12 mouse cellular contexts compared by ENCODE assay signal in the genomic region with DNA sequence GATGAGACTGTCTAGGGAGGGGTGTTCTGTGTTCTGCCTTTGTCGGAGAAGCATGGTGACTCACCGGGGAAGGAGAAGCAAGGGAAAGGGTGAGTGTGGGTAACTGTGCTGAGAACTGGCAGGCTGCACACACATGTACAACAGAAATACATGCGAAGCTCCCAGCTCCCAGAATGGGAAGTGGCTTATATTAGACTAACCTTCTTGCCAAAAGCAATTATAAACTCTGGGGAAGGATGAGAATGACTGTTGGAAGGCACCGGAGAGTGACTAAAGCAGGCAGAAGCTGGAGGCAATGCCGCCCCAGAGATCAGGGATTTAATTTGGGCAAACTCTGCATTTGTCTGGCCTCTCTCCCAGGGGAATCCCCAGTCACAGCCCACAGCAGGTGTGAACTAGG.
DNase-seq lines count a peak whose midpoint lies in the region; ATAC-seq lines count a peak whose summit lies in the region.
"Had no signal": no experiment of that assay in that cellular context is flagged by ENCODE, and none has a peak within 500 bp of the region (broad histone marks: within the 10 kb centered on the region; RNA-seq: fewer than 3 reads in every experiment).

No protein-coding gene starts in this region.

- no peak for ATAC-seq in neural tube, embryonic 13.5 days (ENCODE audit: low read depth)
- no peak for ATAC-seq in midbrain, embryonic 12.5 days (ENCODE audit: low FRiP score, low read depth)
- ATAC-seq: intestine, embryonic 15.5 days had no signal

- no peak for DNase-seq in neural tube, embryonic 10.5 days (ENCODE audit: extremely low spot score, low spot score)
- peak; percentile 27 to 30 for DNase-seq in frontal cortex, postnatal 25 days (ENCODE audit: low spot score in 2 of 2)
- peak; percentile 76 for DNase-seq in telencephalon, adult 2 months (ENCODE audit: low read depth, low spot score)
- no peak for DNase-seq in MN1 (ENCODE audit: low spot score)
- no peak for DNase-seq in lung, postnatal 36 days
- DNase-seq in spleen, postnatal 14 days (ENCODE audit: low spot score in 2 of 2), result no peak
- DNase-seq: cerebellum, adult 9-10 months; gastrocnemius, postnatal 14 days had no signal

- H3K27ac ChIP-seq in neural tube, embryonic 13.5 days (replicated peaks), result peak overlapping the region; percentile 52; the same call in 1 of the 2 replicates
- peak overlapping the region; percentile 72 for H3K27ac ChIP-seq in midbrain, embryonic 12.5 days (replicated peaks)
- H3K27ac ChIP-seq: intestine, embryonic 15.5 days; liver, embryonic 14.5 days had no signal

- H3K4me2 ChIP-seq in neural tube, embryonic 13.5 days, result no peak overlapping the region
- H3K4me2 ChIP-seq in midbrain, embryonic 12.5 days (replicated peaks), result no peak overlapping the region
- H3K4me2 ChIP-seq: intestine, embryonic 15.5 days had no signal

- no peak overlapping the region for H3K4me3 ChIP-seq in neural tube, embryonic 13.5 days
- H3K4me3 ChIP-seq in midbrain, embryonic 12.5 days, result no peak overlapping the region
- H3K4me3 ChIP-seq: intestine, embryonic 15.5 days had no signal

- peaks cover 48% of the 10 kb centered on the region for H3K4me1 ChIP-seq in neural tube, embryonic 13.5 days (replicated peaks)
- H3K4me1 ChIP-seq in midbrain, embryonic 12.5 days, result peaks cover 50% of the 10 kb centered on the region
- H3K4me1 ChIP-seq: intestine, embryonic 15.5 days had no signal

- no peaks in the 10 kb centered on the region for H3K36me3 ChIP-seq in neural tube, embryonic 13.5 days
- no peaks in the 10 kb centered on the region for H3K36me3 ChIP-seq in midbrain, embryonic 12.5 days
- H3K36me3 ChIP-seq: intestine, embryonic 15.5 days had no signal

- H3K9ac ChIP-seq in neural tube, embryonic 13.5 days, result no peak overlapping the region
- H3K9ac ChIP-seq in midbrain, embryonic 12.5 days (replicated peaks), result no peak overlapping the region
- H3K9ac ChIP-seq: intestine, embryonic 15.5 days; liver, embryonic 14.5 days had no signal

- WGBS in neural tube, embryonic 13.5 days, result 53% methylated on average over 5 of the region's 5 CpGs
- WGBS in midbrain, embryonic 12.5 days, result 65% methylated on average over 5 of the region's 5 CpGs

- H3K27me3 ChIP-seq in neural tube, embryonic 13.5 days, result no peaks in the 10 kb centered on the region; the same call in 1 of the 2 replicates
- H3K27me3 ChIP-seq in midbrain, embryonic 12.5 days, result no peaks in the 10 kb centered on the region; the same call in 1 of the 2 replicates
- H3K27me3 ChIP-seq: intestine, embryonic 15.5 days had no signal

- H3K9me3 ChIP-seq in neural tube, embryonic 13.5 days, result no peaks in the 10 kb centered on the region
- H3K9me3 ChIP-seq in midbrain, embryonic 12.5 days, result no peaks in the 10 kb centered on the region
- H3K9me3 ChIP-seq: intestine, embryonic 15.5 days had no signal

Comparison
In these comparisons a context has a peak if more than half of its experiments do, and no peak if none do; other contexts are left out.
1. DNase-seq: peak in frontal cortex, postnatal 25 days (2 of 2) and telencephalon, adult 2 months (single experiment); none in neural tube, embryonic 10.5 days (single experiment), MN1 (single experiment), lung, postnatal 36 days (single experiment) and spleen, postnatal 14 days (0 of 2).